Mouse (Mus musculus) testis, adult 2 months (tissue): ENCODE data around the gene Abtb1. TPM values are rescaled to one million over a fixed set of nuclear protein-coding genes. Genes with fewer than 3 reads are reported as not detected.
A peak's percentile ranks its signal among the peaks of the same experiment; 100 is the strongest.

ENCODE experiments used
- H3K27ac ChIP-seq: fragments of 200-500 bp; 2 replicates; pipeline ENCODE4 v1.5.1; 2012; ENCODE audit warnings: low read depth, low read length; ENCODE audit not compliant: control insufficient read depth, insufficient read depth
- H3K27me3 ChIP-seq: fragments of 200-500 bp; 2 replicates; pipeline ENCODE4 v1.6.1; 2012; ENCODE audit warnings: mild to moderate bottlenecking, low read length, moderate library complexity; ENCODE audit not compliant: control insufficient read depth, insufficient read depth
- H3K36me3 ChIP-seq: fragments of 200-500 bp; 2 replicates; pipeline ENCODE4 v1.6.1; 2012; ENCODE audit warnings: mild to moderate bottlenecking, low read length; ENCODE audit not compliant: control insufficient read depth, insufficient read depth
- H3K4me1 ChIP-seq: fragments of 200-500 bp; 2 replicates; pipeline ENCODE4 v1.6.1; 2012; ENCODE audit warnings: low read length; ENCODE audit not compliant: control insufficient read depth, insufficient read depth
- H3K4me3 ChIP-seq: fragments of 200-500 bp; 2 replicates; pipeline ENCODE4 v1.5.1; 2012; ENCODE audit warnings: low read depth, mild to moderate bottlenecking, low read length, moderate library complexity, mixed read lengths; ENCODE audit not compliant: control insufficient read depth
- CTCF ChIP-seq: fragments of 200-500 bp; IDR thresholded peaks from 2 replicates; pipeline ENCODE4 v1.5.1; 2012; ENCODE audit warnings: low read depth, mild to moderate bottlenecking, inconsistent platforms, low read length, moderate library complexity; ENCODE audit not compliant: control insufficient read depth, insufficient read depth, insufficient replicate concordance
- POLR2A ChIP-seq: fragments of 200-500 bp; IDR thresholded peaks from 2 replicates; pipeline ENCODE4 v1.6.1; 2012; ENCODE audit warnings: low read depth, mild to moderate bottlenecking, inconsistent platforms, low read length, moderate library complexity; ENCODE audit not compliant: control insufficient read depth
- polyA plus RNA-seq: library from polyadenylated mRNA; depleted of rRNA; stranded (reverse); fragments of >200 nt; gene quantifications from 2 replicates; pipeline ENCODE4 v1.2.3, GENCODE M21; 2012

The Abtb1 gene
- polyA plus RNA-seq, 1 experiment: 46.5 TPM

- Histone ChIP-seq H3K4me3 (no peak overlapping the region), H3K4me1 (peaks cover 10% of the 10 kb centered on the region), H3K27me3 (no peaks in the 10 kb centered on the region), H3K27ac (no peak overlapping the region), H3K36me3 (no peaks in the 10 kb centered on the region)
- TF ChIP-seq POLR2A: no peak
- TF ChIP-seq CTCF: no peak
Measured at GRCm38 (mm10) chr6:88836178-88836819, 5.5 kb downstream of the Abtb1 start.

DNA sequence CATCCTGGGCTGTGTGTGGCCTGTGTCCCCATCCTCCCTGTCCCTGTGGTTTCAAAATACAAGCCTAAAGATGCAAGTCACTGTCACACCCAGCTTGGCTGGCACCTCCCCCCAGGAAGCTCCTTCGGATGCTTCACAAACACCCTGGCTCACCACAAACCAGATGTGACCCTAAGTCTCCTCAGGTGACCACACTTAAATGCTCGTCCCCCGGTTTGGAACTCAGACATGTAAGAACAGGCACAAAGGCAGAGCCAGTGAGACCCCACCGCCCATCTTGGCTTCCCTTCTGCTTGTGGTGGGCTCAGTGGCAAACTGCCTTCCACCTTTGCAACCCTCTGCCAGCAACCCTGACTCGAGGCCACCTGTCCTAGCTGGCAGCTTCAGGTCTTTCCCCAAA lies 6.7 kb downstream of the Abtb1 start:
- Histone ChIP-seq H3K27ac (no peak overlapping the region), H3K27me3 (no peaks in the 10 kb centered on the region), H3K4me1 (peaks cover 2% of the 10 kb centered on the region; the same call in 1 of the 2 replicates), H3K36me3 (no peaks in the 10 kb centered on the region), H3K4me3 (no peak overlapping the region)
- TF ChIP-seq POLR2A: no peak
- TF ChIP-seq CTCF: no peak

DNA sequence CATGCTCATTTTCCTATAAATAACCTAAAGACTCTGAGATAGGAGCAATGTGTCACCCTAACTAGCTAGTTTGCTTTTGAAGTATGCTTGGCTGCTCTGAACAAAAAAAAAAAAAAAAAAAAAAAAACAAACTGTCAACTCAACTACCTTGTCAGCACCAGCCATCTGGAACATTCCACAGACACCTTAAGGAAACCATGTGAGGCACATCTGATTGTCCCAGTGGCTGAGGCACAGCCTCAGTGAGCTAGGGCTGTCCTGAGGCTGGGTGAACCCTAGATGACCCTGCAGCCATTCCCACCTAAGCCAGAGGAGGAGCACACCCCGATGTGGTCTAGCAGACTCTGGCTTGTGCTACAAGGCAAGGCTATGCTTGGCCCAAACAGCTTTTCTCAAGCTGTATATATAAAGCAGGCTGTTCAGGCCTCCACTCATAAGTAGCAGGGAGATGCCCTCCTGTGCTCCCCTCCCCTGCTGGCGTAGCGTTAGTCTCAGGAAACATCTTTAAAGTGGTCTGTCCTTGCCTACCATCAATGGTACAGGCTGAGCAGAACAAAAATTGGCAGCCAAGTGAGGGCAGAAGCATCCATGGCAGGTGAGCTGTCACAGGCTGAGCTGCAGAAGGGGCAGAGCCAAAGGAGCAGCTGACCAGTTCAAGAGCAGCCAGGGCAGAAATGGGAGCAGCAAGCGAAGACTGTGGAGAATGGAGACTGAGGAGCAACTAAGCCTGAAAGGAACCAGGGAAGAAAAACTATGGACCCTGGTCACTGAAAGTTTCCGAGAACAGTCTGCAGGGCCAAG lies 8.2 kb downstream of the Abtb1 start:
- Histone ChIP-seq H3K4me1 (peaks cover 2% of the 10 kb centered on the region; the same call in 1 of the 2 replicates), H3K27ac (0 out of 2 replicates have a peak overlapping the region, but pooled peaks have one; percentile 5), H3K27me3 (no peaks in the 10 kb centered on the region), H3K36me3 (no peaks in the 10 kb centered on the region), H3K4me3 (no peak overlapping the region)
- TF ChIP-seq CTCF (no peak), POLR2A (no peak)

- Histone ChIP-seq H3K4me1 (peaks cover 2% of the 10 kb centered on the region; the same call in 1 of the 2 replicates), H3K27me3 (no peaks in the 10 kb centered on the region), H3K4me3 (no peak overlapping the region), H3K36me3 (no peaks in the 10 kb centered on the region), H3K27ac (no peak overlapping the region)
- TF ChIP-seq CTCF: no peak
- no peak for TF ChIP-seq POLR2A
Measured at GRCm38 (mm10) chr6:88832663-88833062, 9.1 kb downstream of the Abtb1 start.

GRCm38 (mm10) chr6:88831456-88831855 lies 10.3 kb downstream of the Abtb1 start:
- TF ChIP-seq CTCF (peak; percentile 67; the same call in 1 of the 2 replicates), POLR2A (no peak)
- Histone ChIP-seq H3K27me3 (no peaks in the 10 kb centered on the region), H3K4me1 (peaks cover 2% of the 10 kb centered on the region; the same call in 1 of the 2 replicates), H3K27ac (no peak overlapping the region), H3K4me3 (no peak overlapping the region), H3K36me3 (no peaks in the 10 kb centered on the region)

GRCm38 (mm10) chr6:88830112-88830702 lies 11.6 kb downstream of the Abtb1 start:
- Histone ChIP-seq H3K27ac (no peak overlapping the region), H3K4me3 (no peak overlapping the region), H3K36me3 (no peaks in the 10 kb centered on the region), H3K4me1 (peaks cover 2% of the 10 kb centered on the region; the same call in 1 of the 2 replicates), H3K27me3 (no peaks in the 10 kb centered on the region)
- TF ChIP-seq POLR2A (no peak), CTCF (no peak)

- H3K4me3 ChIP-seq: no peak overlapping the region
- TF ChIP-seq CTCF (no peak), POLR2A (no peak)
- H3K27ac ChIP-seq: no peak overlapping the region
- H3K36me3 ChIP-seq: no peaks in the 10 kb centered on the region
- H3K27me3 ChIP-seq: no peaks in the 10 kb centered on the region
- peaks cover 2% of the 10 kb centered on the region; the same call in 1 of the 2 replicates for H3K4me1 ChIP-seq
Measured at GRCm38 (mm10) chr6:88829579-88829978, 12.2 kb downstream of the Abtb1 start.
